Mouse (Mus musculus) testis, adult 2 months (tissue): ENCODE data around the gene Rest. TPM values are rescaled to one million over a fixed set of nuclear protein-coding genes. Genes with fewer than 3 reads are reported as not detected.

Experiments
- H3K27ac ChIP-seq: fragments of 200-500 bp; 2 replicates; pipeline ENCODE4 v1.5.1; 2012; ENCODE audit warnings: low read depth, low read length; ENCODE audit not compliant: control insufficient read depth, insufficient read depth
- H3K27me3 ChIP-seq: fragments of 200-500 bp; 2 replicates; pipeline ENCODE4 v1.6.1; 2012; ENCODE audit warnings: mild to moderate bottlenecking, low read length, moderate library complexity; ENCODE audit not compliant: control insufficient read depth, insufficient read depth
- H3K36me3 ChIP-seq: fragments of 200-500 bp; 2 replicates; pipeline ENCODE4 v1.6.1; 2012; ENCODE audit warnings: mild to moderate bottlenecking, low read length; ENCODE audit not compliant: control insufficient read depth, insufficient read depth
- H3K4me1 ChIP-seq: fragments of 200-500 bp; 2 replicates; pipeline ENCODE4 v1.6.1; 2012; ENCODE audit warnings: low read length; ENCODE audit not compliant: control insufficient read depth, insufficient read depth
- H3K4me3 ChIP-seq: fragments of 200-500 bp; 2 replicates; pipeline ENCODE4 v1.5.1; 2012; ENCODE audit warnings: low read depth, mild to moderate bottlenecking, low read length, moderate library complexity, mixed read lengths; ENCODE audit not compliant: control insufficient read depth
- CTCF ChIP-seq: fragments of 200-500 bp; IDR thresholded peaks from 2 replicates; pipeline ENCODE4 v1.5.1; 2012; ENCODE audit warnings: low read depth, mild to moderate bottlenecking, inconsistent platforms, low read length, moderate library complexity; ENCODE audit not compliant: control insufficient read depth, insufficient read depth, insufficient replicate concordance
- POLR2A ChIP-seq: fragments of 200-500 bp; IDR thresholded peaks from 2 replicates; pipeline ENCODE4 v1.6.1; 2012; ENCODE audit warnings: low read depth, mild to moderate bottlenecking, inconsistent platforms, low read length, moderate library complexity; ENCODE audit not compliant: control insufficient read depth
- polyA plus RNA-seq: library from polyadenylated mRNA; depleted of rRNA; stranded (reverse); fragments of >200 nt; gene quantifications from 2 replicates; pipeline ENCODE4 v1.2.3, GENCODE M21; 2012

The Rest gene
- polyA plus RNA-seq, 1 experiment, result 4.2 TPM

DNA sequence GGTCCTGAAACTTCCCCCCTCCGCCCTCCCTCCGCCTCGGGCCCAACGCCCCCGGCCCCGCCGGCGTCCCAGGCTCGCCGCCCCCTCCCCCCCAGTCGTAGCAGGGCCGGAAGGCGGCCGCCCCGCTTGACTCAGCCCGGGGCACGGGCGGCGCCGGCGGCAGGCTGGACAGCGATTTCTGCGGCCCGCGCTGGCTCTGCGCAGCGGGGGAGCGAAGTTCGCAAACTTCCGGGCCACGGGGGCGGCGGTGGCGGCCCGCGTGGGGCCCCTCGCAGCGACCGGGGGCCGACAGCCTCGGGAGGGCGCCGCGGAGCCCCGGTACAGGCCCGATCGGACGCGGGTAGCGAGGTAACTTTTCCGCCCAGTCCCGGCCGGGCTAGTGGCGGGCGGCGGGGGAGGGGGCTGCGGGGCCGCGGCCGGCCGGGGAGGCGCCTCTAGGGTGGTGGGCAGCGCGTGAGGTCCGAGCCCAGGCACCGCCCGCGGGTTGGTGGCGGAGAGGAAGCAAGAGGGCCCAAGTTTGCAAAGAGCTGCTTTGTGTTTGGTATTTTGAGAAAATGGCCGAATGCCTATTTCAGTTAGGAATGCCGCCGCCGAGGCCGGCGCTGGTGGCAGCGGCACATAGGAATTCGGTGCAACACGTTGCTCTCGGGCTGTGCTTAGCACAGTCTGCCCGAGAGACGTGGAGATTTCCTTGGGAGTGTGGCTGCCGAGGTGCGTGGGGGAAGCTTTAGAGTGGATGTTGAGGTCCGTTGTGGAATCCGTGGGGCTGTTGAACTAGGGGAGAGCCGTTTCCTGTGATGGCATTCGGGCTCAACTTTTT is 985 bp downstream of the Rest start:
- Histone ChIP-seq H3K4me3 (peak overlapping the region; percentile 96), H3K27me3 (no peaks in the 10 kb centered on the region), H3K36me3 (no peaks in the 10 kb centered on the region), H3K27ac (peak overlapping the region; percentile 94), H3K4me1 (peaks cover 11% of the 10 kb centered on the region)
- TF ChIP-seq CTCF (no peak), POLR2A (peak; percentile 31; the same call in 1 of the 2 replicates)

- no peaks in the 10 kb centered on the region for H3K27me3 ChIP-seq
- H3K36me3 ChIP-seq, result no peaks in the 10 kb centered on the region
- peak overlapping the region; percentile 94 for H3K27ac ChIP-seq
- peak overlapping the region; percentile 96 for H3K4me3 ChIP-seq
- H3K4me1 ChIP-seq, result peaks cover 11% of the 10 kb centered on the region
- TF ChIP-seq CTCF (no peak), POLR2A (no peak)
Observed at GRCm38 (mm10) chr5:77266886-77267401, 1.7 kb downstream of the Rest start.

- TF ChIP-seq POLR2A (no peak), CTCF (no peak)
- H3K4me1 ChIP-seq, result peaks cover 11% of the 10 kb centered on the region
- no peak overlapping the region for H3K4me3 ChIP-seq
- no peaks in the 10 kb centered on the region for H3K27me3 ChIP-seq
- no peak overlapping the region for H3K27ac ChIP-seq
- H3K36me3 ChIP-seq, result no peaks in the 10 kb centered on the region
Observed at GRCm38 (mm10) chr5:77267441-77267840, 2.1 kb downstream of the Rest start.

- Histone ChIP-seq H3K27ac (no peak overlapping the region), H3K4me3 (no peak overlapping the region), H3K27me3 (no peaks in the 10 kb centered on the region), H3K4me1 (peaks cover 11% of the 10 kb centered on the region), H3K36me3 (no peaks in the 10 kb centered on the region)
- TF ChIP-seq POLR2A, result no peak
- no peak for TF ChIP-seq CTCF
Observed at GRCm38 (mm10) chr5:77267957-77268624, 2.8 kb downstream of the Rest start.

GRCm38 (mm10) chr5:77269399-77269798 is 4.1 kb downstream of the Rest start:
- no peaks in the 10 kb centered on the region for H3K27me3 ChIP-seq
- no peaks in the 10 kb centered on the region for H3K36me3 ChIP-seq
- peaks cover 11% of the 10 kb centered on the region for H3K4me1 ChIP-seq
- no peak overlapping the region for H3K4me3 ChIP-seq
- H3K27ac ChIP-seq, result no peak overlapping the region
- TF ChIP-seq CTCF (peak; percentile 59; the same call in 1 of the 2 replicates), POLR2A (no peak)

GRCm38 (mm10) chr5:77273151-77273550 is 7.9 kb downstream of the Rest start:
- Histone ChIP-seq H3K4me1 (no peaks in the 10 kb centered on the region; the same call in 1 of the 2 replicates), H3K36me3 (no peaks in the 10 kb centered on the region), H3K27ac (no peak overlapping the region), H3K4me3 (no peak overlapping the region), H3K27me3 (no peaks in the 10 kb centered on the region)
- TF ChIP-seq CTCF (no peak), POLR2A (no peak)

GRCm38 (mm10) chr5:77275950-77276349 is 10.7 kb downstream of the Rest start:
- no peak for TF ChIP-seq POLR2A
- TF ChIP-seq CTCF, result no peak; the same call in 1 of the 2 replicates
- no peak overlapping the region for H3K4me3 ChIP-seq
- no peaks in the 10 kb centered on the region for H3K36me3 ChIP-seq
- H3K27me3 ChIP-seq, result no peaks in the 10 kb centered on the region
- H3K4me1 ChIP-seq, result no peaks in the 10 kb centered on the region
- H3K27ac ChIP-seq, result no peak overlapping the region
